Mouse (Mus musculus) neural tube, embryonic 12.5 days (tissue): ENCODE data around the gene Vegfb. TPM values are rescaled to one million over a fixed set of nuclear protein-coding genes. Genes with fewer than 3 reads are reported as not detected.

Experiments used
- ATAC-seq: fragments of 200-750 bp; cut with Nextera tagmentation; 2 replicates; pipeline ENCODE4 v1.8.0; 2017; ENCODE audit warnings: low read depth, mild to moderate bottlenecking, moderate TSS enrichment, moderate library complexity; ENCODE audit not compliant: low FRiP score
- H3K27ac ChIP-seq: fragments of 300-500 bp; sonication (generic); 2 replicates; pipeline ENCODE4 v1.5.1; 2016
- H3K27me3 ChIP-seq: fragments of 300-500 bp; sonication (generic); replicated peaks from 2 replicates; pipeline ENCODE4 v1.6.1; 2016; ENCODE audit warnings: mild to moderate bottlenecking
- H3K36me3 ChIP-seq: fragments of 300-500 bp; sonication (generic); 2 replicates; pipeline ENCODE4 v1.6.1; 2016; ENCODE audit warnings: mild to moderate bottlenecking
- H3K4me1 ChIP-seq: fragments of 300-500 bp; sonication (generic); 2 replicates; pipeline ENCODE4 v1.6.1; 2016
- H3K4me2 ChIP-seq: fragments of 300-500 bp; sonication (generic); replicated peaks from 2 replicates; pipeline ENCODE4 v1.6.1; 2016; ENCODE audit warnings: mild to moderate bottlenecking
- H3K4me3 ChIP-seq: fragments of 300-500 bp; sonication (generic); 2 replicates; pipeline ENCODE4 v1.5.1; 2016
- H3K9ac ChIP-seq: fragments of 300-500 bp; sonication (generic); 2 replicates; pipeline ENCODE4 v1.6.1; 2016; ENCODE audit warnings: mild to moderate bottlenecking
- H3K9me3 ChIP-seq: fragments of 300-500 bp; sonication (generic); 2 replicates; pipeline ENCODE4 v1.6.1; 2016; ENCODE audit warnings: mild to moderate bottlenecking
- whole genome bisulfite sequencing: fragments of 180-500 bp; shearing (Covaris S2); methylation state at CpG from one replicate; pipeline ENCODE4 v1.1.7; 2016; 5-methylcytosine and 5-hydroxymethylcytosine counted together
- polyA plus RNA-seq: library from polyadenylated mRNA; unstranded; fragments of >200 nt; fragmentation: Nextera tagmentation; extraction: Ambion mirVana; gene quantifications from 2 replicates; pipeline ENCODE4 v1.2.1, GENCODE M21; 2016

The Vegfb gene
- polyA plus RNA-seq, 1 experiment from 2014 or later: 33.7 TPM

- Histone ChIP-seq H3K4me2 (peak within 1 kb of the TSS; percentile 76), H3K4me3 (peak within 1 kb of the TSS; percentile 67), H3K9ac (peak within 1 kb of the TSS; percentile 89), H3K36me3 (peaks cover 19% of the 10 kb centered on the region), H3K9me3 (no peaks in the 10 kb centered on the region), H3K27me3 (no peaks in the 10 kb centered on the region), H3K4me1 (peaks cover 56% of the 10 kb centered on the region), H3K27ac (peak within 1 kb of the TSS; percentile 81)
- peak; percentile 19; the same call in 1 of the 2 replicates for ATAC-seq
- under 1% methylated on average over 16 of the region's 16 CpGs for WGBS
Measured at GRCm38 (mm10) chr19:6975537-6976521, 11.6 kb downstream of the Vegfb start, which contains the start of gene Plcb3. TSS of gene Plcb3 (minus strand) at chr19:6976470.

GRCm38 (mm10) chr19:6974211-6975205 is 12.9 kb downstream of the Vegfb start, which contains the start of gene Ppp1r14b:
TSS of gene Ppp1r14b (plus strand) at chr19:6974968.
- ATAC-seq: peak; percentile 61
- Histone ChIP-seq H3K27ac (peak within 1 kb of the TSS; percentile 84), H3K4me3 (peak within 1 kb of the TSS; percentile 67), H3K4me1 (peaks cover 62% of the 10 kb centered on the region), H3K9me3 (no peaks in the 10 kb centered on the region), H3K27me3 (peaks cover 3% of the 10 kb centered on the region; the same call in 1 of the 2 replicates), H3K4me2 (peak within 1 kb of the TSS; percentile 76), H3K36me3 (peaks cover 19% of the 10 kb centered on the region), H3K9ac (peak within 1 kb of the TSS; percentile 89)
- under 1% methylated on average over 70 of the region's 84 CpGs for WGBS

GRCm38 (mm10) chr19:6973581-6974190 is 13.8 kb downstream of the Vegfb start:
- peaks cover 9% of the 10 kb centered on the region for H3K27me3 ChIP-seq
- H3K4me3 ChIP-seq: peak overlapping the region; percentile 67
- 30% methylated on average over 12 of the region's 12 CpGs for WGBS
- H3K9me3 ChIP-seq: no peaks in the 10 kb centered on the region
- H3K4me2 ChIP-seq: peak overlapping the region; percentile 76
- no peak overlapping the region for H3K27ac ChIP-seq
- H3K9ac ChIP-seq: peak overlapping the region; percentile 89
- H3K4me1 ChIP-seq: peaks cover 60% of the 10 kb centered on the region
- H3K36me3 ChIP-seq: peaks cover 19% of the 10 kb centered on the region
- no peak for ATAC-seq

- Histone ChIP-seq H3K4me2 (no peak overlapping the region), H3K4me1 (peaks cover 54% of the 10 kb centered on the region), H3K9ac (no peak overlapping the region), H3K27me3 (peaks cover 15% of the 10 kb centered on the region), H3K27ac (no peak overlapping the region), H3K4me3 (no peak overlapping the region), H3K9me3 (no peaks in the 10 kb centered on the region), H3K36me3 (peaks cover 6% of the 10 kb centered on the region)
- no peak for ATAC-seq
- WGBS: 86% methylated on average over 13 of the region's 13 CpGs
Measured at GRCm38 (mm10) chr19:6972247-6972917, 15.1 kb downstream of the Vegfb start.

- H3K4me2 ChIP-seq: 0 out of 2 replicates have a peak overlapping the region, but pooled peaks have one; percentile 7
- H3K9ac ChIP-seq: 0 out of 2 replicates have a peak overlapping the region, but pooled peaks have one; percentile 21
- H3K4me3 ChIP-seq: no peak overlapping the region
- 0 out of 2 replicates have a peak, but pooled peaks cover under 1% of the 10 kb centered on the region for H3K36me3 ChIP-seq
- peaks cover 15% of the 10 kb centered on the region for H3K27me3 ChIP-seq
- WGBS: 22% methylated on average over 6 of the region's 6 CpGs
- ATAC-seq: no peak
- peaks cover 48% of the 10 kb centered on the region for H3K4me1 ChIP-seq
- H3K9me3 ChIP-seq: no peaks in the 10 kb centered on the region
- no peak overlapping the region for H3K27ac ChIP-seq
Measured at GRCm38 (mm10) chr19:6971644-6972043, 15.8 kb downstream of the Vegfb start.

GRCm38 (mm10) chr19:6970460-6971085 is 16.9 kb downstream of the Vegfb start:
- no peak overlapping the region for H3K9ac ChIP-seq
- no peak overlapping the region for H3K27ac ChIP-seq
- H3K36me3 ChIP-seq: no peaks in the 10 kb centered on the region
- H3K9me3 ChIP-seq: no peaks in the 10 kb centered on the region
- WGBS: 20% methylated on average over 11 of the region's 11 CpGs
- no peak for ATAC-seq
- peaks cover 38% of the 10 kb centered on the region for H3K4me1 ChIP-seq
- peak overlapping the region; percentile 62 for H3K4me2 ChIP-seq
- H3K27me3 ChIP-seq: peaks cover 15% of the 10 kb centered on the region
- H3K4me3 ChIP-seq: peak overlapping the region; percentile 48; the same call in 1 of the 2 replicates

- no peak overlapping the region for H3K27ac ChIP-seq
Measured at GRCm38 (mm10) chr19:6969665-6970381, 17.6 kb downstream of the Vegfb start.

GRCm38 (mm10) chr19:6969291-6969664 is 18.2 kb downstream of the Vegfb start:
- peak overlapping the region; percentile 62 for H3K4me2 ChIP-seq
- ATAC-seq: no peak
- H3K27me3 ChIP-seq: peaks cover 15% of the 10 kb centered on the region
- peaks cover 38% of the 10 kb centered on the region for H3K4me1 ChIP-seq
- no peaks in the 10 kb centered on the region for H3K9me3 ChIP-seq
- peak overlapping the region; percentile 57 for H3K9ac ChIP-seq
- no peak overlapping the region for H3K27ac ChIP-seq
- peak overlapping the region; percentile 48 for H3K4me3 ChIP-seq
- peaks cover 7% of the 10 kb centered on the region for H3K36me3 ChIP-seq
- WGBS: under 1% methylated on average over 20 of the region's 20 CpGs

More at GRCm38 (mm10) chr19:6969665-6970381, 17.6 kb downstream of the Vegfb start:
- Histone ChIP-seq H3K4me3 (peak overlapping the region; percentile 48), H3K4me2 (peak overlapping the region; percentile 62), H3K9me3 (no peaks in the 10 kb centered on the region), H3K27me3 (peaks cover 15% of the 10 kb centered on the region), H3K4me1 (peaks cover 38% of the 10 kb centered on the region), H3K9ac (peak overlapping the region; percentile 57), H3K36me3 (peaks cover 2% of the 10 kb centered on the region)
- WGBS: under 1% methylated on average over 50 of the region's 55 CpGs
- ATAC-seq: no peak

- H3K4me3 ChIP-seq: peak overlapping the region; percentile 48
- H3K36me3 ChIP-seq: peaks cover 7% of the 10 kb centered on the region
- H3K9ac ChIP-seq: peak overlapping the region; percentile 57; the same call in 1 of the 2 replicates
- H3K9me3 ChIP-seq: no peaks in the 10 kb centered on the region
- ATAC-seq: no peak
- H3K27ac ChIP-seq: no peak overlapping the region
- H3K4me1 ChIP-seq: peaks cover 33% of the 10 kb centered on the region
- peak overlapping the region; percentile 62 for H3K4me2 ChIP-seq
- H3K27me3 ChIP-seq: peaks cover 15% of the 10 kb centered on the region
- WGBS: 15% methylated on average over 15 of the region's 15 CpGs
Measured at GRCm38 (mm10) chr19:6968491-6969271, 18.8 kb downstream of the Vegfb start.
